ENCODE assay signal across 8 mouse cellular contexts in the genomic region with DNA sequence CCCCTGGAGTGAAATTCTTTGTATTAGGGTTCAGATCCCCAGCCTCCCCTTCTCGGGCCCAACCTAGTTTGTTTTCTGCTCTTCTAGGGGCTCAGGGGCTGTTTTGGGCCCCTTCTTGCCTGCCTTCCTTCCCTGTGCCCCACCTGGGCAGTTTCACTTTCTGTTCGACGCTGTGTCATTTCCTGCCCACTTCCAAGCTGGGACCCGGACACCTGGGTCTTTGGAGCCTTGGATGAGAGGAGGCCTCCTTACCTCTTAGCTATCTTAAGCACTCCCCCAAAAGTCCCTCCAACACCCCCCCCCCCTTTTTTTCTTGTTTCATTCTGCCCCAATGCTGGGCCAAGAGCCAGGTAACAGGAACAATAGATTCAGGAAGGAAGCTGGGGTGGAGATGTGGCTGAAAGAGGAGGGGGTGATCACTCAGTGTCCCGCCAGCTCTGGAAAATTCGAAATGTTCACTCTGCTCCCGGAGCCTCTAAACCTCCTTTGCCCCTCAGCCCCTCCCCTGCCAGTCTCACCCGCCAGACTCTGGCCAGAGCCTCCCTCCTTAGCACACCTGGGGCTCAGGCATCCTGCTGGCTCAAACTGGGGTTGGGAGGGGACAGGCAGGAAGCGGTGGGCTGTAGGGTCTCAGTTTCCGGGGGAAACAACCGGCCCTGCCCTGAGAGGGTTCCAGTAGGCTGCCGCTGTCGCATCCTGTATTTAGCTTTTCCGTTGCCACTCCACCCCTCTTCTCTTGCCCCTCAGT. TPM values are rescaled to one million over a fixed set of nuclear protein-coding genes. Genes with fewer than 3 reads are reported as not detected.
DNase-seq lines count a peak whose midpoint lies in the region; ATAC-seq and TF ChIP-seq lines count a peak whose summit lies in the region.

No protein-coding gene starts in this region.

- TF ChIP-seq CTCF in cortical plate, adult 2 months (IDR thresholded peaks at IDR 0.05; ENCODE audit: extremely low read depth, insufficient read depth, low read length), result no peak

- WGBS in heart, embryonic 15.5 days, result 42% methylated on average over 14 of the region's 14 CpGs
- WGBS in kidney, embryonic 16.5 days, result 22% methylated on average over 14 of the region's 14 CpGs
- WGBS in stomach, embryonic 15.5 days, result 27% methylated on average over 14 of the region's 14 CpGs

- H3K27me3 ChIP-seq in heart, embryonic 15.5 days, result no peaks in the 10 kb centered on the region
- H3K27me3 ChIP-seq in kidney, embryonic 16.5 days (ENCODE audit: insufficient read depth, low read length), result no peaks in the 10 kb centered on the region
- no peaks in the 10 kb centered on the region for H3K27me3 ChIP-seq in stomach, embryonic 15.5 days (replicated peaks)

- peak; percentile 67 to 79 for DNase-seq in lung, postnatal 4 days
- DNase-seq in left cerebral cortex, postnatal 25 days (ENCODE audit: low spot score in 2 of 2), result no peak
- DNase-seq in ovary, postnatal 36 days (ENCODE audit: low spot score), result no peak

- intact Hi-C loops in left cerebral cortex, postnatal 25 days (cut with DNase I), result no loop called here

- peak; percentile 48 for ATAC-seq in CD4-positive, CD25-positive, alpha-beta regulatory T cell, adult 4 months
- 0 out of 2 replicates have a peak, but pooled peaks have one; percentile 2 for ATAC-seq in heart, embryonic 15.5 days (replicated peaks; ENCODE audit: insufficient number of reproducible peaks, insufficient read depth, low FRiP score, low read depth)
- no peak; the same call in 1 of the 2 replicates for ATAC-seq in kidney, embryonic 16.5 days (ENCODE audit: low FRiP score, low TSS enrichment)
- no peak for ATAC-seq in stomach, embryonic 15.5 days (ENCODE audit: insufficient read depth, low FRiP score, low read depth)

- H3K9ac ChIP-seq in heart, embryonic 15.5 days, result peak overlapping the region; percentile 51
- H3K9ac ChIP-seq in kidney, embryonic 16.5 days (replicated peaks; ENCODE audit: low read length), result peak overlapping the region; percentile 62
- peak overlapping the region; percentile 62; the same call in 1 of the 2 replicates for H3K9ac ChIP-seq in stomach, embryonic 15.5 days

- 0 out of 2 replicates have a peak, but pooled peaks cover 2% of the 10 kb centered on the region for H3K4me1 ChIP-seq in cortical plate, adult 2 months (ENCODE audit: control insufficient read depth, insufficient read depth, low read length)
- H3K4me1 ChIP-seq in heart, embryonic 15.5 days (replicated peaks), result peaks cover 34% of the 10 kb centered on the region
- peaks cover 37% of the 10 kb centered on the region for H3K4me1 ChIP-seq in kidney, embryonic 16.5 days (ENCODE audit: insufficient read depth, low read length)
- H3K4me1 ChIP-seq in stomach, embryonic 15.5 days, result peaks cover 31% of the 10 kb centered on the region

- peak overlapping the region; percentile 97 for H3K4me2 ChIP-seq in heart, embryonic 15.5 days
- H3K4me2 ChIP-seq in kidney, embryonic 16.5 days (replicated peaks; ENCODE audit: low read depth, low read length), result peak overlapping the region; percentile 98
- H3K4me2 ChIP-seq in stomach, embryonic 15.5 days, result peak overlapping the region; percentile 96

- no peak for TF ChIP-seq POLR2A in cortical plate, adult 2 months (IDR thresholded peaks at IDR 0.05; ENCODE audit: extremely low read depth, insufficient read depth, low read length)

- H3K36me3 ChIP-seq in heart, embryonic 15.5 days, result peaks cover 22% of the 10 kb centered on the region
- H3K36me3 ChIP-seq in kidney, embryonic 16.5 days (ENCODE audit: insufficient read depth, low read length), result peaks cover 20% of the 10 kb centered on the region
- peaks cover 23% of the 10 kb centered on the region for H3K36me3 ChIP-seq in stomach, embryonic 15.5 days

- peak overlapping the region; percentile 4 for H3K27ac ChIP-seq in cortical plate, adult 2 months (ENCODE audit: insufficient read depth, low read length)
- peak overlapping the region; percentile 88 for H3K27ac ChIP-seq in heart, embryonic 15.5 days
- H3K27ac ChIP-seq in kidney, embryonic 16.5 days (ENCODE audit: low read length), result peak overlapping the region; percentile 85
- peak overlapping the region; percentile 74 for H3K27ac ChIP-seq in stomach, embryonic 15.5 days

- peak overlapping the region; percentile 19; the same call in 1 of the 2 replicates for H3K4me3 ChIP-seq in cortical plate, adult 2 months (ENCODE audit: insufficient read depth, low read length)
- H3K4me3 ChIP-seq in heart, embryonic 15.5 days, result peak overlapping the region; percentile 86
- H3K4me3 ChIP-seq in kidney, embryonic 16.5 days (ENCODE audit: low read length), result peak overlapping the region; percentile 71
- peak overlapping the region; percentile 63 for H3K4me3 ChIP-seq in stomach, embryonic 15.5 days (replicated peaks)

- H3K9me3 ChIP-seq in heart, embryonic 15.5 days (replicated peaks), result no peaks in the 10 kb centered on the region
- no peaks in the 10 kb centered on the region for H3K9me3 ChIP-seq in kidney, embryonic 16.5 days (ENCODE audit: low read length)
- H3K9me3 ChIP-seq in stomach, embryonic 15.5 days, result no peaks in the 10 kb centered on the region

RNA-seq across cellular contexts. Expression of a gene that starts 2.5 kb away (rescaled TPM):
- 10 to 100 TPM; 57.3 to 60.0 TPM for polyA plus RNA-seq in CD4-positive, CD25-positive, alpha-beta regulatory T cell, adult 4 months (2017; shearing (Covaris generic))
- polyA plus RNA-seq in cortical plate, adult 2 months (2012; rRNA removed), result 6.5 and 6.8 TPM in 2 replicates
- polyA plus RNA-seq in heart, embryonic 15.5 days (2015; fragmentation: Nextera tagmentation; extraction: Ambion mirVana), result 9.9 and 13.3 TPM in 2 replicates
- 16.2 and 17.8 TPM in 2 replicates for polyA plus RNA-seq in kidney, embryonic 16.5 days (2015; fragmentation: Nextera tagmentation; extraction: Ambion mirVana)
- 11.6 and 12.2 TPM in 2 replicates for polyA plus RNA-seq in stomach, embryonic 15.5 days (2015; fragmentation: Nextera tagmentation; extraction: Ambion mirVana)
- total RNA-seq in left cerebral cortex, postnatal 25 days (2021), result 1 to 10 TPM; 3.8 to 7.3 TPM

RNA-seq across cellular contexts. Expression of a gene that starts 28.7 kb away (rescaled TPM):
- 10 to 100 TPM in 1 of 2 experiments, 1 to 10 TPM in 1; 6.8 to 11.2 TPM for polyA plus RNA-seq in CD4-positive, CD25-positive, alpha-beta regulatory T cell, adult 4 months (2017; shearing (Covaris generic))
- 42.3 and 44.0 TPM in 2 replicates for polyA plus RNA-seq in cortical plate, adult 2 months (2012; rRNA removed)
- polyA plus RNA-seq in heart, embryonic 15.5 days (2015; fragmentation: Nextera tagmentation; extraction: Ambion mirVana), result 30.8 and 32.7 TPM in 2 replicates
- 36.3 and 36.6 TPM in 2 replicates for polyA plus RNA-seq in kidney, embryonic 16.5 days (2015; fragmentation: Nextera tagmentation; extraction: Ambion mirVana)
- 28.4 and 29.1 TPM in 2 replicates for polyA plus RNA-seq in stomach, embryonic 15.5 days (2015; fragmentation: Nextera tagmentation; extraction: Ambion mirVana)
- 10 to 100 TPM; 47.7 to 50.8 TPM for total RNA-seq in left cerebral cortex, postnatal 25 days (2021)

RNA-seq across cellular contexts. Expression of a gene that starts 29.6 kb away (rescaled TPM):
- 10 to 100 TPM; 19.2 TPM for polyA plus RNA-seq in CD4-positive, CD25-positive, alpha-beta regulatory T cell, adult 4 months (2017; shearing (Covaris generic))
- 291 and 307 TPM in 2 replicates for polyA plus RNA-seq in cortical plate, adult 2 months (2012; rRNA removed)
- 73.9 and 90.0 TPM in 2 replicates for polyA plus RNA-seq in heart, embryonic 15.5 days (2015; fragmentation: Nextera tagmentation; extraction: Ambion mirVana)
- polyA plus RNA-seq in kidney, embryonic 16.5 days (2015; fragmentation: Nextera tagmentation; extraction: Ambion mirVana), result 98.4 and 111 TPM in 2 replicates
- polyA plus RNA-seq in stomach, embryonic 15.5 days (2015; fragmentation: Nextera tagmentation; extraction: Ambion mirVana), result 87.2 and 89.4 TPM in 2 replicates
- 100 to 1,000 TPM; 314 to 335 TPM for total RNA-seq in left cerebral cortex, postnatal 25 days (2021)

RNA-seq across cellular contexts. Expression of a gene that starts 29.9 kb away (rescaled TPM):
- not detected for polyA plus RNA-seq in CD4-positive, CD25-positive, alpha-beta regulatory T cell, adult 4 months (2017; shearing (Covaris generic))
- 169 and 184 TPM in 2 replicates for polyA plus RNA-seq in cortical plate, adult 2 months (2012; rRNA removed)
- polyA plus RNA-seq in heart, embryonic 15.5 days (2015; fragmentation: Nextera tagmentation; extraction: Ambion mirVana), result 5.8 and 7.0 TPM in 2 replicates
- 2.0 and 2.1 TPM in 2 replicates for polyA plus RNA-seq in kidney, embryonic 16.5 days (2015; fragmentation: Nextera tagmentation; extraction: Ambion mirVana)
- polyA plus RNA-seq in stomach, embryonic 15.5 days (2015; fragmentation: Nextera tagmentation; extraction: Ambion mirVana), result 3.9 and 4.6 TPM in 2 replicates
- 100 to 1,000 TPM; 176 to 184 TPM for total RNA-seq in left cerebral cortex, postnatal 25 days (2021)

RNA-seq across cellular contexts. Expression of a gene that starts 46.3 kb away (rescaled TPM):
- polyA plus RNA-seq in CD4-positive, CD25-positive, alpha-beta regulatory T cell, adult 4 months (2017; shearing (Covaris generic)), result not detected
- 8.3 and 10.9 TPM in 2 replicates for polyA plus RNA-seq in cortical plate, adult 2 months (2012; rRNA removed)
- polyA plus RNA-seq in heart, embryonic 15.5 days (2015; fragmentation: Nextera tagmentation; extraction: Ambion mirVana), result 4.2 and 5.2 TPM in 2 replicates
- 7.7 and 10.5 TPM in 2 replicates for polyA plus RNA-seq in kidney, embryonic 16.5 days (2015; fragmentation: Nextera tagmentation; extraction: Ambion mirVana)
- 8.9 and 9.8 TPM in 2 replicates for polyA plus RNA-seq in stomach, embryonic 15.5 days (2015; fragmentation: Nextera tagmentation; extraction: Ambion mirVana)
- total RNA-seq in left cerebral cortex, postnatal 25 days (2021), result 1 to 10 TPM; 2.5 to 4.0 TPM

Comparison
In these comparisons a context has a peak if more than half of its experiments do, and no peak if none do; other contexts are left out.
1. ATAC-seq: peak in CD4-positive, CD25-positive, alpha-beta regulatory T cell, adult 4 months (single experiment) and heart, embryonic 15.5 days (single experiment); none in kidney, embryonic 16.5 days (single experiment) and stomach, embryonic 15.5 days (single experiment).
2. H3K27ac ChIP-seq: peak in every context shown above with its lines; median percentile 88 in heart, embryonic 15.5 days; 85 in kidney, embryonic 16.5 days; 74 in stomach, embryonic 15.5 days; 4 in cortical plate, adult 2 months.
3. H3K4me3 ChIP-seq: peak in every context shown above with its lines; median percentile 86 in heart, embryonic 15.5 days; 71 in kidney, embryonic 16.5 days; 63 in stomach, embryonic 15.5 days; 19 in cortical plate, adult 2 months.
4. DNase-seq: peak in lung, postnatal 4 days (2 of 2); none in left cerebral cortex, postnatal 25 days (0 of 2) and ovary, postnatal 36 days (single experiment).
5. Peak in every context shown above with its lines, with median percentiles within 50 percentile points of each other: H3K4me2 ChIP-seq and H3K9ac ChIP-seq.